In genomic region chr10:63099521-63099920, GRCm38 (mm10) we compare ENCODE assay signal across 8 mouse cellular contexts. TPM values are rescaled to one million over a fixed set of nuclear protein-coding genes. Genes with fewer than 3 reads are reported as not detected.
DNase-seq lines count a peak whose midpoint lies in the region; ATAC-seq lines count a peak whose summit lies in the region.

Gene Atoh7, plus strand, starts transcription at chr10:63099651.

- H3K4me3 ChIP-seq in heart, embryonic 11.5 days (ENCODE audit: low read depth, low read length), result peak within 1 kb of the TSS; percentile 59
- peak within 1 kb of the TSS; percentile 55 for H3K4me3 ChIP-seq in forebrain, embryonic 11.5 days (ENCODE audit: low read depth, low read length)
- peak within 1 kb of the TSS; percentile 48 for H3K4me3 ChIP-seq in limb, embryonic 11.5 days (ENCODE audit: low read depth, low read length)

- no peak for ATAC-seq in heart, embryonic 11.5 days (replicated peaks; ENCODE audit: insufficient number of reproducible peaks, low FRiP score, low TSS enrichment)
- 0 out of 2 replicates have a peak, but pooled peaks have one; percentile 32 for ATAC-seq in forebrain, embryonic 11.5 days (replicated peaks; ENCODE audit: low FRiP score)
- ATAC-seq in limb, embryonic 11.5 days (ENCODE audit: insufficient number of reproducible peaks, low FRiP score, low TSS enrichment, low read depth), result peak; percentile 14; the same call in 1 of the 2 replicates

- H3K4me1 ChIP-seq in heart, embryonic 11.5 days (ENCODE audit: control insufficient read depth, insufficient read depth, low read length), result peaks cover 4% of the 10 kb centered on the region; the same call in 1 of the 2 replicates
- no peaks in the 10 kb centered on the region; the same call in 1 of the 2 replicates for H3K4me1 ChIP-seq in forebrain, embryonic 11.5 days (replicated peaks; ENCODE audit: control insufficient read depth, insufficient read depth, low read length)
- peaks cover 5% of the 10 kb centered on the region; the same call in 1 of the 2 replicates for H3K4me1 ChIP-seq in limb, embryonic 11.5 days (ENCODE audit: control insufficient read depth, insufficient read depth, low read length)

- no peak for DNase-seq in heart, postnatal 14 days
- peak; percentile 58 for DNase-seq in ZHBTc4 (ENCODE audit: low read depth, low spot score)
- peak; percentile 61 for DNase-seq in forebrain, embryonic 11.5 days (ENCODE audit: low spot score)
- peak; percentile 49 for DNase-seq in limb, embryonic 11.5 days (ENCODE audit: low spot score)
- DNase-seq in right cerebral cortex, postnatal 10 days (ENCODE audit: low spot score in 2 of 2), result peak; percentile 50 to 51
- DNase-seq in ovary, adult 18-20 months (ENCODE audit: low spot score), result no peak
- DNase-seq in adrenal gland, adult 2 months, result no peak

- H3K27ac ChIP-seq in heart, embryonic 11.5 days (ENCODE audit: low read depth, low read length), result no peak within 1 kb of the TSS
- H3K27ac ChIP-seq in forebrain, embryonic 11.5 days (ENCODE audit: low read depth, low read length), result no peak within 1 kb of the TSS
- no peak within 1 kb of the TSS for H3K27ac ChIP-seq in limb, embryonic 11.5 days (replicated peaks; ENCODE audit: low read depth, low read length)

- WGBS in heart, embryonic 11.5 days (ENCODE audit: insufficient replicate concordance), result 4% methylated on average over 16 of the region's 16 CpGs
- 5% methylated on average over 16 of the region's 16 CpGs for WGBS in forebrain, embryonic 11.5 days
- 2% methylated on average over 16 of the region's 16 CpGs for WGBS in limb, embryonic 11.5 days

- H3K27me3 ChIP-seq in heart, embryonic 11.5 days (ENCODE audit: control insufficient read depth, insufficient read depth, low read length), result peaks cover 35% of the 10 kb centered on the region
- peaks cover 3% of the 10 kb centered on the region; the same call in 1 of the 2 replicates for H3K27me3 ChIP-seq in forebrain, embryonic 11.5 days (ENCODE audit: control insufficient read depth, insufficient read depth, low read length)
- H3K27me3 ChIP-seq in limb, embryonic 11.5 days (ENCODE audit: control insufficient read depth, insufficient read depth, low read length), result peaks cover 10% of the 10 kb centered on the region

- peak within 1 kb of the TSS; percentile 94 for H3K4me2 ChIP-seq in heart, embryonic 11.5 days
- H3K4me2 ChIP-seq in forebrain, embryonic 11.5 days (ENCODE audit: low read depth, low read length, severe bottlenecking), result peak within 1 kb of the TSS; percentile 85
- peak within 1 kb of the TSS; percentile 89 for H3K4me2 ChIP-seq in limb, embryonic 11.5 days (ENCODE audit: low read depth, severe bottlenecking)

- H3K9me3 ChIP-seq in heart, embryonic 11.5 days (replicated peaks; ENCODE audit: control insufficient read depth, low read length), result no peaks in the 10 kb centered on the region
- H3K9me3 ChIP-seq in forebrain, embryonic 11.5 days (ENCODE audit: control insufficient read depth, low read length), result no peaks in the 10 kb centered on the region
- no peaks in the 10 kb centered on the region for H3K9me3 ChIP-seq in limb, embryonic 11.5 days (ENCODE audit: control insufficient read depth, low read length)

- H3K36me3 ChIP-seq in heart, embryonic 11.5 days (ENCODE audit: control insufficient read depth, insufficient read depth, low read length), result no peaks in the 10 kb centered on the region
- no peaks in the 10 kb centered on the region for H3K36me3 ChIP-seq in forebrain, embryonic 11.5 days (ENCODE audit: control insufficient read depth, insufficient read depth, low read length)
- H3K36me3 ChIP-seq in limb, embryonic 11.5 days (ENCODE audit: control insufficient read depth, insufficient read depth, low read length), result no peaks in the 10 kb centered on the region

- peak within 1 kb of the TSS; percentile 69 for H3K9ac ChIP-seq in heart, embryonic 11.5 days (ENCODE audit: low read depth, low read length)
- H3K9ac ChIP-seq in forebrain, embryonic 11.5 days (ENCODE audit: low read length), result peak within 1 kb of the TSS; percentile 72
- H3K9ac ChIP-seq in limb, embryonic 11.5 days (ENCODE audit: low read length), result peak within 1 kb of the TSS; percentile 49

- intact Hi-C loops in heart, postnatal 14 days (cut with DNase I), result no loop called here

RNA-seq across cellular contexts. Expression of gene Atoh7, which starts in this region (rescaled TPM):
- polyA plus RNA-seq in heart, embryonic 11.5 days (2014; fragmentation: Nextera tagmentation; extraction: Ambion mirVana), result not detected in 2 replicates
- total RNA-seq in heart, postnatal 14 days (2021), result not detected
- 1.1 TPM in 2 replicates for polyA plus RNA-seq in forebrain, embryonic 11.5 days (2014; fragmentation: Nextera tagmentation; extraction: Ambion mirVana)
- polyA plus RNA-seq in limb, embryonic 11.5 days (2014; fragmentation: Nextera tagmentation; extraction: Ambion mirVana), result 0.56 TPM in 1 of 2 replicates, not detected in the other
- total RNA-seq in adrenal gland, adult 2 months (2021), result not detected
- polyA plus RNA-seq in adrenal gland, adult 2 months (2012; rRNA removed), result 0.10 TPM in 1 of 2 replicates, not detected in the other

Comparison
In these comparisons a context has a peak if more than half of its experiments do, and no peak if none do; other contexts are left out.
1. Peak in DNase-seq, ATAC-seq, H3K4me3 ChIP-seq, H3K9ac ChIP-seq and H3K4me2 ChIP-seq in limb, embryonic 11.5 days; RNA of the gene not detected or under 1 TPM.
2. DNase-seq: peak in ZHBTc4 (single experiment), forebrain, embryonic 11.5 days (single experiment) and right cerebral cortex, postnatal 10 days (2 of 2); none in heart, postnatal 14 days (0 of 2), ovary, adult 18-20 months (single experiment) and adrenal gland, adult 2 months (single experiment).
3. Peak in every context shown above with its lines, with median percentiles within 50 percentile points of each other: H3K4me2 ChIP-seq, H3K4me3 ChIP-seq and H3K9ac ChIP-seq.